Mouse (Mus musculus): ENCODE measurements around the gene N4bp1. TPM values are rescaled to one million over a fixed set of nuclear protein-coding genes. Genes with fewer than 3 reads are reported as not detected.
A peak's percentile ranks its signal among the peaks of the same experiment; 100 is the strongest.

N4bp1 gene
- polyA plus RNA-seq, 1 experiment from 2014 or later, result 5.4 TPM

- no peak for TF ChIP-seq CTCF (IDR thresholded peaks at IDR 0.05; ENCODE audit: low read depth)
- H3K4me1 ChIP-seq (replicated peaks; ENCODE audit: control insufficient read depth, insufficient read depth, low read length), result no peaks in the 10 kb centered on the region
- no peak overlapping the region for H3K4me2 ChIP-seq (replicated peaks; ENCODE audit: low read depth)
- no peak overlapping the region for H3K4me3 ChIP-seq (ENCODE audit: low read depth, low read length)
- no peaks in the 10 kb centered on the region for H3K9me3 ChIP-seq (ENCODE audit: control insufficient read depth)
- no peak overlapping the region for H3K9ac ChIP-seq (ENCODE audit: low read depth, low read length)
- no peak for ATAC-seq
- H3K27ac ChIP-seq (ENCODE audit: low read depth, low read length), result no peak overlapping the region
- no peaks in the 10 kb centered on the region for H3K27me3 ChIP-seq (replicated peaks; ENCODE audit: control insufficient read depth, insufficient read depth, low read length)
- WGBS, result 86% methylated on average over 6 of the region's 6 CpGs
- H3K36me3 ChIP-seq (ENCODE audit: control insufficient read depth, insufficient read depth), result peaks cover 46% of the 10 kb centered on the region
Measured at GRCm38 (mm10) chr8:86848401-86848800, 36.7 kb downstream of the N4bp1 start.

- no peak overlapping the region for H3K4me2 ChIP-seq (replicated peaks; ENCODE audit: low read depth)
- no peaks in the 10 kb centered on the region for H3K4me1 ChIP-seq (replicated peaks; ENCODE audit: control insufficient read depth, insufficient read depth, low read length)
- H3K9me3 ChIP-seq (ENCODE audit: control insufficient read depth), result no peaks in the 10 kb centered on the region
- no peak overlapping the region for H3K9ac ChIP-seq (ENCODE audit: low read depth, low read length)
- ATAC-seq, result no peak
- 88% methylated on average over 3 of the region's 3 CpGs for WGBS
- no peak overlapping the region for H3K27ac ChIP-seq (ENCODE audit: low read depth, low read length)
- H3K27me3 ChIP-seq (replicated peaks; ENCODE audit: control insufficient read depth, insufficient read depth, low read length), result no peaks in the 10 kb centered on the region
- peaks cover 53% of the 10 kb centered on the region for H3K36me3 ChIP-seq (ENCODE audit: control insufficient read depth, insufficient read depth)
- H3K4me3 ChIP-seq (ENCODE audit: low read depth, low read length), result no peak overlapping the region
- TF ChIP-seq CTCF (IDR thresholded peaks at IDR 0.05; ENCODE audit: low read depth), result no peak
Measured at GRCm38 (mm10) chr8:86847091-86847490, 38.0 kb downstream of the N4bp1 start.

DNA sequence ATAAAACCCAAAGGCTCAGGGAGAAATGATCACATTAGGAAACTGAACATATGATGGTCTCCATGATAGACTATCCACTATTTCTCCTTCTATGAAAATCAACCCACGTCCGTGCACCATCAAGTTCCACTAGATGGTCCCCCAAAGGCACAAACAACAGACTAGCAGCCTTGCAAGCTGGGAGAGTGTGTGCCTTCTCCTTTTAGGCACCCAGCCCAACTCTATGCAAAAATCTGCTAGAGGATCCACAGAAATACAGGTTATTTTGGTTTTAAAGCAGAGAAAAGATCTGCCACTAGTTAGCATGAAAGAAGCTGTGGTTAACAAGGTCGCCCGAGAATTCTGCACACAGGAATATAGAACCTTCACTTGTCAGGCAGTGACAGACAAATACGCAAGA is 39.2 kb downstream of the N4bp1 start:
- Histone ChIP-seq H3K27me3 (replicated peaks; ENCODE audit: control insufficient read depth, insufficient read depth, low read length) (no peaks in the 10 kb centered on the region), H3K36me3 (ENCODE audit: control insufficient read depth, insufficient read depth) (peaks cover 62% of the 10 kb centered on the region), H3K9ac (ENCODE audit: low read depth, low read length) (no peak overlapping the region), H3K27ac (ENCODE audit: low read depth, low read length) (no peak overlapping the region), H3K4me2 (replicated peaks; ENCODE audit: low read depth) (no peak overlapping the region), H3K4me1 (replicated peaks; ENCODE audit: control insufficient read depth, insufficient read depth, low read length) (no peaks in the 10 kb centered on the region), H3K9me3 (ENCODE audit: control insufficient read depth) (no peaks in the 10 kb centered on the region), H3K4me3 (ENCODE audit: low read depth, low read length) (no peak overlapping the region)
- no peak for TF ChIP-seq CTCF (IDR thresholded peaks at IDR 0.05; ENCODE audit: low read depth)
- 93% methylated on average over 5 of the region's 5 CpGs for WGBS
- no peak for ATAC-seq

DNA sequence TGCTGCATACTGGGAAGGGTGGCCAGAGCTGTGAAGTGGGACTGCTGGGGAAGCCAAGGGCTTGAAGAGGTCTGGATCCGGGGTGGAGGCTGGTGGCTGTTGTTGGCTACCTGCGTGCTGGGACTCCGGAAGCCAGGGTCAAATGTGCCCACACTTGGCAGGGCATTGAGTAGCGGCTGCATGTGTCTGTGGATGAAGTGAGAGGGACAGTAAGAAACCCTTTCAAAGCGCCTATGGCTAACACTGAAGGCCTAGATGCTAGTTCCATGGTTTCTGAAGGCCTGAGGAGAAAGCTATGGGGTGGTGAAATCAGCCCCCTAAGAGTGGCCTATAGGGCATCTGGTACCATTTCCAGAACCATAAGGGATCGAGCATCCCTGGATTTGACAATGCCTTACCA is 40.2 kb downstream of the N4bp1 start:
- TF ChIP-seq CTCF (IDR thresholded peaks at IDR 0.05; ENCODE audit: low read depth), result no peak
- Histone ChIP-seq H3K27me3 (replicated peaks; ENCODE audit: control insufficient read depth, insufficient read depth, low read length) (no peaks in the 10 kb centered on the region), H3K4me2 (replicated peaks; ENCODE audit: low read depth) (no peak overlapping the region), H3K27ac (ENCODE audit: low read depth, low read length) (no peak overlapping the region), H3K9me3 (ENCODE audit: control insufficient read depth) (no peaks in the 10 kb centered on the region), H3K4me1 (replicated peaks; ENCODE audit: control insufficient read depth, insufficient read depth, low read length) (no peaks in the 10 kb centered on the region), H3K9ac (ENCODE audit: low read depth, low read length) (no peak overlapping the region), H3K36me3 (ENCODE audit: control insufficient read depth, insufficient read depth) (peaks cover 60% of the 10 kb centered on the region), H3K4me3 (ENCODE audit: low read depth, low read length) (no peak overlapping the region)
- no peak for ATAC-seq
- 97% methylated on average over 6 of the region's 6 CpGs for WGBS

DNA sequence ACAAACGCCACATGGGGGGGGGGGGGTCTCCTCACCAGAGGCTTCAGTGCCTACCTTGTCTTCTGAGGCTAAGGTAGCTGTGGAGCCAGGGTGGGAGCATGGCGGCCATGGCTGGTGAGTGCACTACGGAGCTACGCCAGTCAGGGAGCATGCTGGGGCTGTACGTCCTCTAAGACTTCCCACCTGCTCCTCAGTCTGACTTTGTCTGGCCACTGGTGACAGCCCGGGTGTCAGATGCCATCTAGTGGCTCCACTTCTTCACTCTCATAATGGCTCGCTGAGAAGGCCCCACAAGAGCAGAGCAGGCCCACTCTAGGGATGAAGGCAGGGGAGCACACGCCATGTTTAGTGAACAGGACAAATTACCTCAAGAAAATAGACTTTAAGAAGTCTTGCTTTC is 41.2 kb downstream of the N4bp1 start:
- TF ChIP-seq CTCF (IDR thresholded peaks at IDR 0.05; ENCODE audit: low read depth), result peak; percentile 77
- 59% methylated on average over 8 of the region's 8 CpGs for WGBS
- H3K36me3 ChIP-seq (ENCODE audit: control insufficient read depth, insufficient read depth), result peaks cover 66% of the 10 kb centered on the region
- H3K27me3 ChIP-seq (replicated peaks; ENCODE audit: control insufficient read depth, insufficient read depth, low read length), result no peaks in the 10 kb centered on the region
- H3K4me1 ChIP-seq (replicated peaks; ENCODE audit: control insufficient read depth, insufficient read depth, low read length), result no peaks in the 10 kb centered on the region
- H3K4me2 ChIP-seq (replicated peaks; ENCODE audit: low read depth), result no peak overlapping the region
- H3K4me3 ChIP-seq (ENCODE audit: low read depth, low read length), result no peak overlapping the region
- no peak overlapping the region for H3K27ac ChIP-seq (ENCODE audit: low read depth, low read length)
- ATAC-seq, result no peak
- no peaks in the 10 kb centered on the region for H3K9me3 ChIP-seq (ENCODE audit: control insufficient read depth)
- no peak overlapping the region for H3K9ac ChIP-seq (ENCODE audit: low read depth, low read length)

GRCm38 (mm10) chr8:86841556-86842309 is 43.3 kb downstream of the N4bp1 start:
- Histone ChIP-seq H3K4me1 (replicated peaks; ENCODE audit: control insufficient read depth, insufficient read depth, low read length) (no peaks in the 10 kb centered on the region), H3K4me3 (ENCODE audit: low read depth, low read length) (no peak overlapping the region), H3K9ac (ENCODE audit: low read depth, low read length) (no peak overlapping the region), H3K36me3 (ENCODE audit: control insufficient read depth, insufficient read depth) (peaks cover 53% of the 10 kb centered on the region), H3K27me3 (replicated peaks; ENCODE audit: control insufficient read depth, insufficient read depth, low read length) (no peaks in the 10 kb centered on the region), H3K4me2 (replicated peaks; ENCODE audit: low read depth) (no peak overlapping the region), H3K27ac (ENCODE audit: low read depth, low read length) (no peak overlapping the region), H3K9me3 (ENCODE audit: control insufficient read depth) (no peaks in the 10 kb centered on the region)
- TF ChIP-seq CTCF (IDR thresholded peaks at IDR 0.05; ENCODE audit: low read depth), result no peak
- 93% methylated on average over 8 of the region's 8 CpGs for WGBS
- ATAC-seq, result no peak
